Mouse (Mus musculus) ES-Bruce4 (cell line): Measurements from ENCODE around the gene Chd8. TPM values are rescaled to one million over a fixed set of nuclear protein-coding genes. Genes with fewer than 3 reads are reported as not detected.

Source experiments
- H3K27ac ChIP-seq: 2 replicates; pipeline ENCODE4 v1.5.1; 2012; ENCODE audit warnings: low read length, inconsistent platforms; ENCODE audit not compliant: insufficient read depth
- H3K27me3 ChIP-seq: 2 replicates; pipeline ENCODE4 v1.6.1; 2012; ENCODE audit warnings: mild to moderate bottlenecking, low read length, inconsistent platforms; ENCODE audit not compliant: control insufficient read depth, poor library complexity, insufficient read depth, severe bottlenecking
- H3K36me3 ChIP-seq: 2 replicates; pipeline ENCODE4 v1.6.1; 2012; ENCODE audit warnings: inconsistent platforms, mild to moderate bottlenecking, low read length, moderate library complexity; ENCODE audit not compliant: control insufficient read depth, poor library complexity, insufficient read depth, severe bottlenecking
- H3K4me1 ChIP-seq: one replicate; pipeline ENCODE4 v1.8.1; 2011; ENCODE audit warnings: low read length; ENCODE audit not compliant: control insufficient read depth, insufficient read depth
- H3K4me3 ChIP-seq: 2 replicates; pipeline ENCODE4 v1.5.1; 2011; ENCODE audit warnings: low read depth, mild to moderate bottlenecking, low read length
- H3K9ac ChIP-seq: 2 replicates; pipeline ENCODE4 v1.6.1; 2012; ENCODE audit warnings: low read depth, mild to moderate bottlenecking, inconsistent platforms; ENCODE audit not compliant: poor library complexity, severe bottlenecking
- H3K9me3 ChIP-seq: replicated peaks from 2 replicates; pipeline ENCODE4 v1.6.1; 2012; ENCODE audit warnings: mild to moderate bottlenecking, low read length, inconsistent platforms; ENCODE audit not compliant: control insufficient read depth, poor library complexity, insufficient read depth, severe bottlenecking
- CTCF ChIP-seq: IDR thresholded peaks from one replicate; pipeline ENCODE4 v1.8.1; 2011; ENCODE audit warnings: low read depth, low read length
- EP300 ChIP-seq: IDR thresholded peaks from 2 replicates; pipeline ENCODE4 v1.6.1; 2011; ENCODE audit warnings: low read depth, low read length; ENCODE audit not compliant: insufficient read depth
- POLR2A ChIP-seq: IDR thresholded peaks from one replicate; pipeline ENCODE4 v1.8.1; 2011; ENCODE audit warnings: low read length; ENCODE audit not compliant: insufficient read depth
- polyA plus RNA-seq: library from polyadenylated mRNA; stranded (reverse); fragments of >200 nt; gene quantifications from 2 replicates; pipeline ENCODE4 v1.2.4, GENCODE M21; 2011; ENCODE audit warnings: low read depth; ENCODE audit not compliant: missing spikeins, insufficient read depth, insufficient read length

Gene Chd8
- polyA plus RNA-seq, 1 experiment = 175 TPM

DNA sequence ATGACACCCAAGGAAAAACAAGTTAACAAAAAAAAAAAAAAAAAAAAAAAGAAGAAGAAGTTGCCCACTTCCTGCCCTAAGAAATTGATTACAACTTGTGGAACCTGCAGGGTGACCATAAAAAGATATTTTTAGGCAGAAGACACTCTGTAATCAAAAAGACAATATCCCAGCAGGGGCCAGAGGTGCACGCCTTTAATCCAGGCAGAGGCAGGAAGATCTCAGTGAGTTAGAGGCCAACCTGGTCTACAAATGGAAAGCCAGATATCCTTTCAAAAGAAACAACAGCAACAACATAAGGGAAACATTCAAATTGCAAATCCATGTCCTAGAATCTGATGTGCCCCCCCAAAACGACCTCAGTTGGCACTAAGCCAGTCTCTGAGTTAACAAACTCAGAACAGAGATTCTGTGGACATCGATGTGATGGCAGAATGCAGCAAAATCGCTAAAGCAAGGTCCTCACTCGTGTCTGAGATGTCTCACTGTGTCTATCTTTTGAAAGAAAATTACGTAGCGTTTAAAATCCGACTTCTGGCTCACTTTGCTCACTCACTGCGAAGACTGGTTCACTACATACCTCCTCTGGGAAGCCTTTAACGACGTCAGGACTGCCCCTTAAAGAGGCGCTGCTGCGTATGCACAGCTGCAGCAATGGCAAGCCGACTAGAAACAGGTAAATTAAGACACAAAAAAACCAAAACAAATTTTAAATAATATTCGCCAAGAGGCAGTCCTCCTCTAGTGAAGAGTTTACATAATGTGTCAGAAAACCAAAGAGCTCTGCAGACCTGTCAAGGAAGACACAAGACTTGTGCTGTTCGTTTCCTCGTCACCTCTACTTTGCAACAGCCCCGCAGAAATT lies 1.0 kb downstream of the Chd8 start:
- Histone ChIP-seq H3K4me3 (peak overlapping the region; percentile 95), H3K9me3 (no peaks in the 10 kb centered on the region), H3K27me3 (no peaks in the 10 kb centered on the region), H3K4me1 (no peaks in the 10 kb centered on the region), H3K9ac (peak overlapping the region; percentile 73), H3K27ac (peak overlapping the region; percentile 67), H3K36me3 (no peaks in the 10 kb centered on the region; the same call in 1 of the 2 replicates)
- no peak for TF ChIP-seq CTCF
- no peak for TF ChIP-seq EP300
- TF ChIP-seq POLR2A = no peak

DNA sequence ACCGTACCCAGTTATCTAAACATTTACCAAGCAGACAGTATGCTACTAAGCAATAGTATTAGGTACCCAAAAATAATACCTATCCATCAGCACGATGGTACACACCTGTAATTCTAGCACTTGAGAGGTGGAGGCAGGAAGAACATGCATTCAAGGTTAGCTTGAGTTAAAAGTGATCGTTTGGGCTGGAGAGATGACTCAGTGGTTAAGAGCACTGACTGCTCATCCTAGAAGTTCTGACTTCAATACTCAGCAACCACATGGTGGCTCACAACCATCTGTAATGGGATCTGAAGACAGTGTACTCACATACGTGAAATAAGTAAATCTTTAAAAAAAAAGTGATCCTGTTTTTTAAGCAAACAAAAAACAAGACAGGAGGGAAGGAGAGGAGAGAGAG lies 11.5 kb downstream of the Chd8 start:
- H3K36me3 ChIP-seq = no peaks in the 10 kb centered on the region
- no peaks in the 10 kb centered on the region for H3K9me3 ChIP-seq
- no peak overlapping the region for H3K4me3 ChIP-seq
- peaks cover 2% of the 10 kb centered on the region for H3K4me1 ChIP-seq
- no peaks in the 10 kb centered on the region for H3K27me3 ChIP-seq
- TF ChIP-seq POLR2A = no peak
- TF ChIP-seq EP300 = no peak
- TF ChIP-seq CTCF = no peak
- H3K27ac ChIP-seq = no peak overlapping the region
- H3K9ac ChIP-seq = no peak overlapping the region

DNA sequence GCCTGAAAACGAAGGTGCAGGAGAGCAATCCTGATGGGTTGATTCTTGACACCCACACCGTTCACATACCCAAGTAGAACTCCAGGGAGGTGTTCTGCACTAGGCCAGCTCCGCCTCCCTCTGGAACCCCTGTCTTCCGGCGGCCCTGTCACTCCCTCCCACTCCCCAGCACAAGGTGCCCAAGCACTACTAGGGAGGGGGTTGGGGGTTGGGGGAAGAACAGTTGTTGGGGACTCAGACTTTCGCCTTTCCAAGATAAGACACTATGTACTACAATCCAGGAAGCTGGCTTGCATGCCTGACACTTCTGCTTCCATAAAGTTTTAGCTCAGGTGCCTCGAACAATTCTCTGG lies 12.9 kb downstream of the Chd8 start:
- Histone ChIP-seq H3K36me3 (no peaks in the 10 kb centered on the region), H3K27ac (peak overlapping the region; percentile 57; the same call in 1 of the 2 replicates), H3K4me3 (peak overlapping the region; percentile 78), H3K9me3 (no peaks in the 10 kb centered on the region), H3K9ac (peak overlapping the region; percentile 64), H3K4me1 (peaks cover 2% of the 10 kb centered on the region), H3K27me3 (no peaks in the 10 kb centered on the region)
- TF ChIP-seq CTCF = no peak
- TF ChIP-seq EP300 = no peak
- TF ChIP-seq POLR2A = no peak

DNA sequence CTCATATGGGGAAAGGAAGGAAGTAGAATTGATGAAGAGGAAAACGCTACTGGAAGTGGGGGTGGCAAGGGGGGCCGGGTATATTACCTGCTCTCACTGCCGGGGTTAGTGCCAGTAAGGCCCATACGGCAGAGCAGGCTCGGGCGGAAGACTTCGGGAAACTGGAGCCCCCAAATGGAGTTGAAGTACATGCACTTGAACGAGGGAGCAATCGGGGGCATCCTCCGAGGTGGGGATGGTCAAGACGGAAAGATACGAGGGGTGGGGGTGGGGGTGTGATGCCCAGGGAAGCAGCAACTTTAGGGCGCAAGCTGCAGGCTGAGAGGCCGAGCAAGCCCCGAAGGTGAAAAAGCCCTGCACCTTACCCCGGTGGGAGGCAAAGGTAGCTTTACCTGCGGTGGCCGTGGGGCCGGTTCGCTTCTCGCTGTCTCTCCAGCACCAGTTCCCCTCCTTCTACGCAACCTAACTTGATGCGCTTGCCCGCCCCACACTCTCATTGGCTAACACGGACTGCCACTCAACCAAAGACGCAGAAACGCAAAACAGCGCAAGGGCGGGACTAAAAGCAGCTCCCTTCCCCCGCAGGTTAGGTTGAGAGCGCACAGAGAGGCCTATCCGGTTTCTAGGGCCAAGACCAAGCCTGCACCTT lies 13.4 kb downstream of the Chd8 start:
- Histone ChIP-seq H3K4me1 (peaks cover 2% of the 10 kb centered on the region), H3K4me3 (peak overlapping the region; percentile 86), H3K27ac (peak overlapping the region; percentile 57; the same call in 1 of the 2 replicates), H3K36me3 (no peaks in the 10 kb centered on the region), H3K27me3 (no peaks in the 10 kb centered on the region), H3K9ac (peak overlapping the region; percentile 64), H3K9me3 (no peaks in the 10 kb centered on the region)
- TF ChIP-seq EP300 (no peak), CTCF (no peak), POLR2A (no peak)

DNA sequence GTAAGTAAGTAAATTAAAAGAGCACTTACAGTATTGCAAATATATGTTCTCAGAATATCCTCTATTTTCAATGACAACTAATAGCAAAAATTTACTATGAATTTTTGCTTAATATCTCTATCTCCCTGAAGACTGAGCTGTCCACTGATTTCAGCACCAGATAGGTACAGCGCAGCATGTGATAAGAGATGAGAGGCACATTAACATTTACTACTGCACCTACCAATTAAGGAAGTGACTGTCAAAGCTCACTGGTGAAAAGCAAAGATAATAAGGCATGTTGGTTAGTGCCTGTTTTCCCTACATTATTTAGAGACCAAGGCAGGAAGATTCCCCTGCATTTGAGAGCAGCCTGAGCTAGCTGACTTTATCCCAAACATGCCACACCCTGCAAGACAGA lies 21.4 kb downstream of the Chd8 start:
- Histone ChIP-seq H3K4me1 (no peaks in the 10 kb centered on the region), H3K27ac (no peak overlapping the region), H3K4me3 (no peak overlapping the region), H3K27me3 (no peaks in the 10 kb centered on the region), H3K36me3 (peaks cover 42% of the 10 kb centered on the region), H3K9ac (no peak overlapping the region), H3K9me3 (no peaks in the 10 kb centered on the region)
- TF ChIP-seq CTCF (no peak), EP300 (no peak), POLR2A (no peak)

DNA sequence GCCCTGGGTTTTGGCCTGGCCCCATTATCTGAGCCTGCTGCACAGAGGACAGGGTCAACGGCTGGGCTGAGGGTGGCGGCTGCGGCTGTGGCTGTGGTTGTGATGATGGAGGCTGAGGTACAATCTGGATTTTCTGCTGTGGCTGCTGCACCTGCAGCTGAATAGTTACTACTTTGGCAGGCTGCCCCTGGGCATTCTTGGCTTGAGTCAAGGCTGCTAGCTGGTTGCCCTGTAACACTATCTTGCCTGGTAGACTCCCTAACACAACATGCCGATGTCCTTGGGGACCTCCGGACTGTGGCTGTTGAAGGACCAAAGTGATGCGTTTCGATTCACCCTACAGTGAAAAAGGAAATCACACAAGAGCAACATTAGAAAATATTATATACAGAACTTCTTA lies 22.4 kb downstream of the Chd8 start:
- H3K4me1 ChIP-seq = no peaks in the 10 kb centered on the region
- H3K4me3 ChIP-seq = no peak overlapping the region
- no peak for TF ChIP-seq POLR2A
- no peak for TF ChIP-seq EP300
- no peak for TF ChIP-seq CTCF
- no peaks in the 10 kb centered on the region for H3K9me3 ChIP-seq
- H3K36me3 ChIP-seq = peaks cover 49% of the 10 kb centered on the region
- no peak overlapping the region for H3K9ac ChIP-seq
- no peak overlapping the region for H3K27ac ChIP-seq
- no peaks in the 10 kb centered on the region for H3K27me3 ChIP-seq
